Mouse (Mus musculus) heart, postnatal 14 days (tissue): ENCODE results near the gene Ttll5. TPM values are rescaled to one million over a fixed set of nuclear protein-coding genes. Genes with fewer than 3 reads are reported as not detected.

ENCODE experiments used
- DNase-seq, 2 experiments: peaks; one replicate each; pipeline ENCODE4 v3.0.0; 2021 to 2022
- intact Hi-C: fragments of 180-260 bp; cut with DNase I; formaldehyde crosslinking; loops from one replicate; pipeline ENCODE4 v1.15.1; 2025
- total RNA-seq, 2 experiments: library from RNA; stranded (reverse); gene quantifications; 2 replicates each; pipeline ENCODE4 v1.2.3; 2021

Gene Ttll5
- total RNA-seq, 2 experiments from 2014 or later: 15.4 to 17.2 TPM

GRCm38 (mm10) chr12:86036368-86037166 is 212.1 kb downstream of the Ttll5 start:
- intact Hi-C loops: no loop called here
- no peak for DNase-seq

GRCm38 (mm10) chr12:86037235-86037921 is 212.9 kb downstream of the Ttll5 start:
- no peak for DNase-seq
- intact Hi-C loops: no loop called here

GRCm38 (mm10) chr12:86039078-86039477 is 214.6 kb downstream of the Ttll5 start:
- intact Hi-C loops: no loop called here
- DNase-seq: no peak

GRCm38 (mm10) chr12:86039751-86040150 is 215.3 kb downstream of the Ttll5 start:
- intact Hi-C loops: no loop called here
- DNase-seq: no peak

- DNase-seq: no peak
- intact Hi-C loops: no loop called here
Measured at GRCm38 (mm10) chr12:86046141-86046540, 221.7 kb downstream of the Ttll5 start.

- intact Hi-C loops: no loop called here
- DNase-seq: no peak
Measured at GRCm38 (mm10) chr12:86046776-86047175, 222.3 kb downstream of the Ttll5 start.

- intact Hi-C loops: no loop called here
- no peak for DNase-seq
Measured at GRCm38 (mm10) chr12:86047376-86047775, 222.9 kb downstream of the Ttll5 start.

- intact Hi-C loops: no loop called here
- no peak for DNase-seq
Measured at GRCm38 (mm10) chr12:86049813-86050212, 225.4 kb downstream of the Ttll5 start.

GRCm38 (mm10) chr12:86051477-86051876 is 227.0 kb downstream of the Ttll5 start:
- no peak for DNase-seq
- intact Hi-C loops: no loop called here

- intact Hi-C loops: no loop called here
- no peak for DNase-seq
Measured at GRCm38 (mm10) chr12:86055306-86055705, 230.8 kb downstream of the Ttll5 start.

- intact Hi-C loops: no loop called here
- peak in 1 of 2 experiments; percentile 23 for DNase-seq
Measured at GRCm38 (mm10) chr12:86056976-86057375, 232.5 kb downstream of the Ttll5 start.

- intact Hi-C loops: no loop called here
- peak; percentile 15 to 19 for DNase-seq
Measured at GRCm38 (mm10) chr12:86057516-86057915, 233.1 kb downstream of the Ttll5 start.

GRCm38 (mm10) chr12:86059341-86059740 is 234.9 kb downstream of the Ttll5 start:
- peak; percentile 10 to 26 for DNase-seq
- intact Hi-C loops: no loop called here

- intact Hi-C loops: no loop called here
- DNase-seq: no peak
Measured at GRCm38 (mm10) chr12:86064796-86065195, 240.3 kb downstream of the Ttll5 start.

- DNase-seq: no peak
- intact Hi-C loops: no loop called here
Measured at GRCm38 (mm10) chr12:86071432-86071831, 247.0 kb downstream of the Ttll5 start.

GRCm38 (mm10) chr12:86074681-86075080 is 250.2 kb downstream of the Ttll5 start:
- no peak for DNase-seq
- intact Hi-C loops: loop anchor here (5.0 kb wide), 2 partner anchors 122 to 147 kb away; no protein-coding TSS in a partner anchor

- intact Hi-C loops: loop anchor here (5.0 kb wide), 2 partner anchors 123 to 148 kb away; no protein-coding TSS in a partner anchor
- no peak for DNase-seq
Measured at GRCm38 (mm10) chr12:86075358-86075757, 250.9 kb downstream of the Ttll5 start.

- DNase-seq: peak; percentile 38 to 48
- intact Hi-C loops: loop anchor here (5.0 kb wide), 2 partner anchors 124 to 149 kb away; no protein-coding TSS in a partner anchor
Measured at GRCm38 (mm10) chr12:86076321-86076901, 252.0 kb downstream of the Ttll5 start.

GRCm38 (mm10) chr12:86077322-86077721 is 252.9 kb downstream of the Ttll5 start:
- intact Hi-C loops: loop anchor here (5.0 kb wide), 2 partner anchors 125 to 150 kb away; no protein-coding TSS in a partner anchor
- DNase-seq: peak in 1 of 2 experiments; percentile 22

- intact Hi-C loops: loop anchor here (2.0 to 5.0 kb wide), 3 partner anchors 125 to 331 kb away; partner anchors contain the start of gene Flvcr2
- DNase-seq: peak; percentile 19 to 32
Measured at GRCm38 (mm10) chr12:86077736-86078135, 253.3 kb downstream of the Ttll5 start.

GRCm38 (mm10) chr12:86078176-86078552 is 253.7 kb downstream of the Ttll5 start:
- intact Hi-C loops: loop anchor here (2.0 to 5.0 kb wide), 3 partner anchors 126 to 331 kb away; partner anchors contain the start of gene Flvcr2
- DNase-seq: no peak
